Mouse (Mus musculus) ES-E14 (cell line): ENCODE data around the gene Hist1h1a. TPM values are rescaled to one million over a fixed set of nuclear protein-coding genes. Genes with fewer than 3 reads are reported as not detected.

Source experiments
- DNase-seq: peaks from one replicate; pipeline ENCODE4 v3.0.0-alpha.2; 2013; ENCODE audit warnings: low read depth, low spot score
- H3K27ac ChIP-seq: 2 replicates; pipeline ENCODE4 v1.5.1; 2012; ENCODE audit warnings: low read depth, mild to moderate bottlenecking, low read length, moderate library complexity, mixed read lengths; ENCODE audit not compliant: poor library complexity, insufficient read depth, severe bottlenecking
- H3K36me3 ChIP-seq: 2 replicates; pipeline ENCODE4 v1.6.1; 2012; ENCODE audit warnings: mild to moderate bottlenecking, low read length, moderate library complexity, mixed read lengths; ENCODE audit not compliant: control insufficient read depth, poor library complexity, insufficient read depth, severe bottlenecking
- H3K4me1 ChIP-seq, 2 experiments: fragments of 150-350 bp in 1 of 2; sonication (generic) in 1 of 2; 2 replicates each; pipeline ENCODE4 v1.6.1; 2012; ENCODE audit warnings: low read length in 2 of 2, mild to moderate bottlenecking in 1 of 2, mixed read lengths in 1 of 2; ENCODE audit not compliant: control insufficient read depth in 2 of 2, insufficient read depth in 2 of 2, poor library complexity in 1 of 2
- H3K4me3 ChIP-seq, 2 experiments: fragments of 150-350 bp in 1 of 2; sonication (generic) in 1 of 2; 2 replicates each; pipeline ENCODE4 v1.5.1; 2012; ENCODE audit warnings: low read length in 2 of 2, low read depth in 1 of 2, mild to moderate bottlenecking in 1 of 2, mixed read lengths in 1 of 2; ENCODE audit not compliant: insufficient read depth in 1 of 2, poor library complexity in 1 of 2, severe bottlenecking in 1 of 2
- H3K9ac ChIP-seq: 2 replicates; pipeline ENCODE4 v1.6.1; 2012; ENCODE audit warnings: low read depth, mild to moderate bottlenecking, low read length, mixed read lengths; ENCODE audit not compliant: poor library complexity, insufficient read depth, severe bottlenecking
- H3K9me3 ChIP-seq: fragments of 150-350 bp; sonication (generic); 2 replicates; pipeline ENCODE4 v1.6.1; 2012; ENCODE audit warnings: low read depth, mild to moderate bottlenecking, low read length; ENCODE audit not compliant: control insufficient read depth, insufficient read depth
- CHD2 ChIP-seq: IDR thresholded peaks from 2 replicates; pipeline ENCODE4 v1.6.1; 2014; ENCODE audit warnings: mild to moderate bottlenecking, low read depth, low read length, inconsistent platforms
- HCFC1 ChIP-seq: IDR thresholded peaks from 2 replicates; pipeline ENCODE4 v1.6.1; 2012; ENCODE audit warnings: low read length, inconsistent platforms, borderline replicate concordance; ENCODE audit not compliant: insufficient read depth
- MAFK ChIP-seq: IDR thresholded peaks from 2 replicates; pipeline ENCODE4 v1.6.1; 2014; ENCODE audit warnings: mild to moderate bottlenecking, low read depth, low read length, inconsistent platforms; ENCODE audit not compliant: insufficient read depth
- ZC3H11A ChIP-seq: IDR thresholded peaks from 2 replicates; pipeline ENCODE4 v1.6.1; 2012; ENCODE audit warnings: low read depth, mild to moderate bottlenecking, inconsistent platforms, low read length, borderline replicate concordance
- ZNF384 ChIP-seq: IDR thresholded peaks from 2 replicates; pipeline ENCODE4 v1.6.1; 2012; ENCODE audit warnings: low read depth, low read length, inconsistent platforms
- in situ Hi-C, 2 experiments: fragments of 600-800 bp; cut with MboI; formaldehyde crosslinking; loops; one replicate each; pipeline ENCODE4 v1.15.1; 2025; ENCODE audit warnings: low sequenced_read_pairs in 2 of 2, inconsistent platforms in 1 of 2; ENCODE audit not compliant: unreplicated experiment in 2 of 2
- total RNA-seq: library from RNA; depleted of rRNA; stranded (reverse); fragments of 300-350 nt; gene quantifications from 2 replicates; pipeline ENCODE4 v1.2.3, GENCODE M21; 2012

The Hist1h1a gene
- total RNA-seq, 1 experiment, result 1,468 TPM

DNA sequence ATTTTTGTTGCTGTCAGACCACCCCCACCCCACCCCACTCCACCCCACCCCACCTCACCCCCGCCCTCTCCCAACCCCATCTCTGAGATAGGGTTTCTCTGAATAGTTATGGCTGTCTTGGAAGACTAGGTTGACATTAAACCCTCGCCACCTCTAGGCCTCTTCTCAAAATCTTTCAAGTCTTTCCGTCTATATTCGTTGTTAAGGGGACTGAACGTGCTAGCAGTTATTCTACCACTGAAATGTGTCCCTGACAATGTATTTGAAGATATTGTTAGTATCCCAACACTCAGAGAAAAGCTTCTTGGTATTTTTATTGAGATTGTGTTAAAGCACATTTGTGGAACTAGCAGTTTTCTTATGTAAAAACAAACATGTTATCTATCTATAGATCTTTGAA, 22.6 kb upstream of the Hist1h1a start:
- in situ Hi-C loops, result loop anchor here in 1 of 2 experiments (5.0 to 10.0 kb wide), 3 partner anchors 49 to 1706 kb away; partner anchors contain the start of genes Hist1h1d, Hist1h2ah, Hist1h2bk and Hist1h4f
- DNase-seq, result no peak
- peaks cover 0 to 3% of the 10 kb centered on the region in 2 experiments; a peak in 3 of 4 replicates for H3K4me1 ChIP-seq
- TF ChIP-seq HCFC1, result no peak
- no peak for TF ChIP-seq ZNF384
- no peak for TF ChIP-seq CHD2
- no peak for TF ChIP-seq MAFK
- TF ChIP-seq ZC3H11A, result no peak
- peak overlapping the region; percentile 100; the same call in 1 of the 2 replicates for H3K27ac ChIP-seq
- no peaks in the 10 kb centered on the region for H3K36me3 ChIP-seq
- no peak overlapping the region; the same call in 1 of the 2 replicates for H3K9ac ChIP-seq
- peak overlapping the region; percentile 53 to 56 for H3K4me3 ChIP-seq
- no peaks in the 10 kb centered on the region for H3K9me3 ChIP-seq

DNA sequence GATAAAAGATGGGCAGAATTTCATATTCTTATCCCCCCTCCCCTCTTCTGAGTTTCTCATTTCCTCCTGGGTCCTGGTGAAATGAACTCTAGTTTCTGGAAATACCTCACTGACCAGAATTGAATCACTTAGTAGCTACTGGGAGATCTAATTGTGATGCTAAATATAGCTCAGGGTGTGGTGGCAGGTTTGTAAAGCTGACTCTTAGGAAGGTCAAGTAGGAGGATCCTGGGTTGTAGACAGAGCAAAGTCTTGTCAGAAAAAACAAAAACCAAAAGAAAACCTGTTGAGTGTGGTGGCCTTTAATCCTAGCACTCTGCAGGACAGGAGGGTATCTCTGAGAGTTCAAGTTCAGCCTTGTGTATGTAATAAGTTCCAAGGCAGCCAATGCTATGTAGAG, 21.5 kb upstream of the Hist1h1a start:
- H3K4me1 ChIP-seq, result peaks cover 0 to 3% of the 10 kb centered on the region in 2 experiments; a peak in 3 of 4 replicates
- no peak overlapping the region; the same call in 1 of the 2 replicates for H3K9ac ChIP-seq
- H3K36me3 ChIP-seq, result no peaks in the 10 kb centered on the region
- in situ Hi-C loops, result loop anchor here in 1 of 2 experiments (5.0 to 10.0 kb wide), 3 partner anchors 50 to 1707 kb away; partner anchors contain the start of genes Hist1h1d, Hist1h2ah, Hist1h2bk and Hist1h4f
- no peaks in the 10 kb centered on the region for H3K9me3 ChIP-seq
- DNase-seq, result no peak
- H3K4me3 ChIP-seq, result peak overlapping the region in 1 of 2 experiments; percentile 56; a peak in 2 of 4 replicates
- peak overlapping the region; percentile 96; the same call in 1 of the 2 replicates for H3K27ac ChIP-seq
- TF ChIP-seq CHD2, result peak; percentile 69; the same call in 1 of the 2 replicates
- no peak for TF ChIP-seq ZC3H11A

- Histone ChIP-seq H3K9me3 (no peaks in the 10 kb centered on the region), H3K9ac (peak overlapping the region; percentile 50; the same call in 1 of the 2 replicates), H3K36me3 (no peaks in the 10 kb centered on the region), H3K4me3 (peak overlapping the region in 1 of 2 experiments; percentile 19; a peak in 2 of 4 replicates), H3K27ac (peak overlapping the region; percentile 91), H3K4me1 (peaks cover 0 to 3% of the 10 kb centered on the region in 2 experiments; a peak in 3 of 4 replicates)
- DNase-seq, result no peak
- TF ChIP-seq ZNF384 (no peak), ZC3H11A (no peak), HCFC1 (no peak), MAFK (no peak), CHD2 (no peak)
- in situ Hi-C loops, result loop anchor here in 1 of 2 experiments (5.0 to 10.0 kb wide), 3 partner anchors 51 to 1708 kb away; partner anchors contain the start of genes Hist1h1d, Hist1h2ah, Hist1h2bk and Hist1h4f
These were observed 20.3 kb upstream of the Hist1h1a start for GRCm38 (mm10) chr13:23743215-23743614.

GRCm38 (mm10) chr13:23743963-23744362, 19.5 kb upstream of the Hist1h1a start:
- Histone ChIP-seq H3K4me3 (peak overlapping the region; percentile 3 to 48), H3K9ac (peak overlapping the region; percentile 74; the same call in 1 of the 2 replicates), H3K36me3 (no peaks in the 10 kb centered on the region), H3K9me3 (no peaks in the 10 kb centered on the region), H3K4me1 (peaks cover 0 to 3% of the 10 kb centered on the region in 2 experiments; a peak in 3 of 4 replicates), H3K27ac (peak overlapping the region; percentile 93; the same call in 1 of the 2 replicates)
- in situ Hi-C loops, result loop anchor here in 1 of 2 experiments (5.0 to 10.0 kb wide), 3 partner anchors 52 to 1709 kb away; partner anchors contain the start of genes Hist1h1d, Hist1h2ah, Hist1h2bk and Hist1h4f
- DNase-seq, result no peak
- no peak for TF ChIP-seq CHD2
- no peak for TF ChIP-seq ZC3H11A
- no peak for TF ChIP-seq MAFK
- TF ChIP-seq HCFC1, result no peak
- TF ChIP-seq ZNF384, result no peak
